Mouse (Mus musculus) midbrain, embryonic 14.5 days (tissue): ENCODE measurements at regions not wholly inside any gene's neighbourhood (a gene's known extent, or its start where the extent isn't known, plus 50 kb on each side); places are given as distances from the start of the nearest gene placed in this dataset.

Source experiments
- ATAC-seq: fragments of 200-750 bp; cut with Nextera tagmentation; 2 replicates; pipeline ENCODE4 v1.8.0; 2017; ENCODE audit warnings: moderate number of reproducible peaks, moderate library complexity; ENCODE audit not compliant: low FRiP score, low TSS enrichment
- DNase-seq: peaks from one replicate; pipeline ENCODE4 v3.0.0-alpha.2; 2015
- H3K27ac ChIP-seq: fragments of 300-500 bp; sonication (generic); replicated peaks from 2 replicates; pipeline ENCODE4 v1.5.1; 2014; ENCODE audit warnings: mild to moderate bottlenecking, low read depth, low read length, moderate library complexity
- H3K27me3 ChIP-seq: fragments of 300-500 bp; sonication (generic); 2 replicates; pipeline ENCODE4 v1.6.1; 2014; ENCODE audit warnings: low read length, control low read depth, mixed read lengths; ENCODE audit not compliant: control insufficient read depth, insufficient read depth
- H3K36me3 ChIP-seq: fragments of 300-500 bp; sonication (generic); 2 replicates; pipeline ENCODE4 v1.6.1; 2014; ENCODE audit warnings: low read length, control low read depth; ENCODE audit not compliant: control insufficient read depth, insufficient read depth
- H3K4me1 ChIP-seq: fragments of 300-500 bp; sonication (generic); 2 replicates; pipeline ENCODE4 v1.6.1; 2014; ENCODE audit warnings: mild to moderate bottlenecking, antibody characterized with exemption, low read length, control low read depth; ENCODE audit not compliant: control insufficient read depth, insufficient read depth
- H3K4me2 ChIP-seq: fragments of 300-500 bp; sonication (generic); 2 replicates; pipeline ENCODE4 v1.6.1; 2014; ENCODE audit warnings: mild to moderate bottlenecking, low read length, moderate library complexity
- H3K4me3 ChIP-seq: fragments of 300-500 bp; sonication (generic); replicated peaks from 2 replicates; pipeline ENCODE4 v1.5.1; 2014; ENCODE audit warnings: low read depth, low read length
- H3K9ac ChIP-seq: fragments of 300-500 bp; sonication (generic); replicated peaks from 2 replicates; pipeline ENCODE4 v1.6.1; 2014; ENCODE audit warnings: mild to moderate bottlenecking, low read length, moderate library complexity
- H3K9me3 ChIP-seq: fragments of 300-500 bp; sonication (generic); 2 replicates; pipeline ENCODE4 v1.6.1; 2016; ENCODE audit warnings: low read length, control low read depth, mixed read lengths; ENCODE audit not compliant: control insufficient read depth
- WGBS: fragments of 180-500 bp; shearing (Covaris S2); extraction: QIAGEN DNeasy Blood & Tissue Kit; methylation state at CpG from one replicate; pipeline ENCODE4 v1.1.7; 2014; 5-methylcytosine and 5-hydroxymethylcytosine counted together

GRCm38 (mm10) chr2:117027071-117027470 lies 94.1 kb upstream of the Spred1 start:
- Histone ChIP-seq H3K4me1 (no peaks in the 10 kb centered on the region), H3K4me2 (no peak overlapping the region), H3K36me3 (no peaks in the 10 kb centered on the region), H3K27ac (no peak overlapping the region), H3K9me3 (no peaks in the 10 kb centered on the region), H3K27me3 (no peaks in the 10 kb centered on the region), H3K4me3 (no peak overlapping the region), H3K9ac (no peak overlapping the region)
- 65% methylated on average over 4 of the region's 4 CpGs for WGBS
- DNase-seq = no peak
- ATAC-seq = no peak

- ATAC-seq = no peak
- no peak overlapping the region for H3K27ac ChIP-seq
- 52% methylated on average over 6 of the region's 6 CpGs for WGBS
- H3K36me3 ChIP-seq = no peaks in the 10 kb centered on the region
- no peak overlapping the region for H3K4me3 ChIP-seq
- no peaks in the 10 kb centered on the region for H3K9me3 ChIP-seq
- no peak overlapping the region for H3K4me2 ChIP-seq
- H3K9ac ChIP-seq = no peak overlapping the region
- no peak for DNase-seq
- no peaks in the 10 kb centered on the region for H3K27me3 ChIP-seq
- H3K4me1 ChIP-seq = no peaks in the 10 kb centered on the region
Observed at GRCm38 (mm10) chr2:117028771-117029170, 92.4 kb upstream of the Spred1 start.

- no peaks in the 10 kb centered on the region for H3K4me1 ChIP-seq
Observed at GRCm38 (mm10) chr2:117036197-117036872, 84.8 kb upstream of the Spred1 start.

GRCm38 (mm10) chr2:117040211-117040610 lies 81.0 kb upstream of the Spred1 start:
- DNase-seq = peak; percentile 26
- H3K4me2 ChIP-seq = no peak overlapping the region
- whole genome bisulfite sequencing = 24% methylated on average over 3 of the region's 3 CpGs

More at GRCm38 (mm10) chr2:117036197-117036872, 84.8 kb upstream of the Spred1 start:
- no peak overlapping the region for H3K27ac ChIP-seq
- H3K36me3 ChIP-seq = no peaks in the 10 kb centered on the region
- H3K4me2 ChIP-seq = no peak overlapping the region
- H3K9ac ChIP-seq = no peak overlapping the region
- H3K27me3 ChIP-seq = no peaks in the 10 kb centered on the region
- WGBS = 89% methylated on average over 8 of the region's 8 CpGs
- H3K9me3 ChIP-seq = no peaks in the 10 kb centered on the region
- DNase-seq (no peak), ATAC-seq (no peak)
- no peak overlapping the region for H3K4me3 ChIP-seq

GRCm38 (mm10) chr2:117043831-117044230 lies 77.3 kb upstream of the Spred1 start:
- ATAC-seq (no peak), DNase-seq (no peak)
- Histone ChIP-seq H3K36me3 (no peaks in the 10 kb centered on the region), H3K27me3 (no peaks in the 10 kb centered on the region), H3K4me3 (no peak overlapping the region), H3K4me2 (no peak overlapping the region), H3K9ac (no peak overlapping the region), H3K4me1 (no peaks in the 10 kb centered on the region), H3K9me3 (no peaks in the 10 kb centered on the region), H3K27ac (no peak overlapping the region)
- WGBS = 91% methylated on average over 7 of the region's 7 CpGs

More at GRCm38 (mm10) chr2:117040211-117040610, 81.0 kb upstream of the Spred1 start:
- H3K27ac ChIP-seq = no peak overlapping the region
- no peaks in the 10 kb centered on the region for H3K9me3 ChIP-seq
- no peak overlapping the region for H3K9ac ChIP-seq
- no peak overlapping the region for H3K4me3 ChIP-seq
- H3K27me3 ChIP-seq = no peaks in the 10 kb centered on the region
- no peaks in the 10 kb centered on the region for H3K36me3 ChIP-seq
- no peak for ATAC-seq
- no peaks in the 10 kb centered on the region for H3K4me1 ChIP-seq

- ATAC-seq (no peak), DNase-seq (no peak)
- Histone ChIP-seq H3K4me1 (no peaks in the 10 kb centered on the region), H3K27ac (no peak overlapping the region), H3K9ac (no peak overlapping the region), H3K9me3 (no peaks in the 10 kb centered on the region), H3K4me2 (no peak overlapping the region), H3K36me3 (no peaks in the 10 kb centered on the region), H3K4me3 (no peak overlapping the region), H3K27me3 (no peaks in the 10 kb centered on the region)
- 93% methylated on average over 5 of the region's 5 CpGs for WGBS
Observed at GRCm38 (mm10) chr2:117048290-117048730, 72.9 kb upstream of the Spred1 start.

- DNase-seq (no peak), ATAC-seq (no peak)
- Histone ChIP-seq H3K4me1 (no peaks in the 10 kb centered on the region), H3K9ac (no peak overlapping the region), H3K27me3 (no peaks in the 10 kb centered on the region), H3K4me3 (no peak overlapping the region), H3K36me3 (no peaks in the 10 kb centered on the region), H3K9me3 (no peaks in the 10 kb centered on the region), H3K4me2 (no peak overlapping the region), H3K27ac (no peak overlapping the region)
- 76% methylated on average over 2 of the region's 2 CpGs for WGBS
Observed at GRCm38 (mm10) chr2:117050061-117050460, 71.1 kb upstream of the Spred1 start.

GRCm38 (mm10) chr2:117064126-117064525 lies 57.0 kb upstream of the Spred1 start:
- no peak overlapping the region for H3K9ac ChIP-seq
- H3K4me2 ChIP-seq = no peak overlapping the region
- WGBS = 78% methylated on average over 2 of the region's 2 CpGs
- H3K4me1 ChIP-seq = no peaks in the 10 kb centered on the region
- no peaks in the 10 kb centered on the region for H3K27me3 ChIP-seq
- H3K9me3 ChIP-seq = no peaks in the 10 kb centered on the region
- no peak overlapping the region for H3K27ac ChIP-seq
- ATAC-seq = no peak
- no peak overlapping the region for H3K4me3 ChIP-seq
- no peak for DNase-seq
- H3K36me3 ChIP-seq = no peaks in the 10 kb centered on the region

GRCm38 (mm10) chr2:117070348-117070747 lies 50.8 kb upstream of the Spred1 start:
- DNase-seq (no peak), ATAC-seq (no peak)
- Histone ChIP-seq H3K9me3 (no peaks in the 10 kb centered on the region), H3K9ac (no peak overlapping the region), H3K27ac (no peak overlapping the region), H3K4me3 (no peak overlapping the region), H3K4me1 (no peaks in the 10 kb centered on the region), H3K36me3 (no peaks in the 10 kb centered on the region), H3K4me2 (no peak overlapping the region), H3K27me3 (no peaks in the 10 kb centered on the region)
- WGBS = 86% methylated on average over 6 of the region's 6 CpGs
